Mouse (Mus musculus): ENCODE measurements around the gene Dnm1.
"Not testable (repeated sequence)": the region's sequence is repeated elsewhere in the genome, so short reads cannot be mapped to it uniquely, and the experiment has no call there.

Dnm1 gene

GRCm38 (mm10) chr2:32312318-32312964 lies 40.7 kb downstream of the Dnm1 start:
- DNase-seq (ENCODE audit: low read depth, low spot score): peak; percentile 67

- no peak for DNase-seq (ENCODE audit: low read depth, low spot score)
These were observed 41.5 kb downstream of the Dnm1 start for GRCm38 (mm10) chr2:32311443-32312317.

GRCm38 (mm10) chr2:32310096-32310845 lies 42.9 kb downstream of the Dnm1 start:
- DNase-seq (ENCODE audit: low read depth, low spot score): no peak

- no peak for DNase-seq (ENCODE audit: low read depth, low spot score)
These were observed 44.1 kb downstream of the Dnm1 start for GRCm38 (mm10) chr2:32308870-32309568.

GRCm38 (mm10) chr2:32307941-32308760 lies 45.0 kb downstream of the Dnm1 start:
- DNase-seq (ENCODE audit: low read depth, low spot score): no peak

- DNase-seq (ENCODE audit: low read depth, low spot score): no peak
These were observed 45.8 kb downstream of the Dnm1 start for GRCm38 (mm10) chr2:32307247-32307798.

GRCm38 (mm10) chr2:32306176-32306575 lies 47.0 kb downstream of the Dnm1 start:
- no peak for DNase-seq (ENCODE audit: low read depth, low spot score)

DNA sequence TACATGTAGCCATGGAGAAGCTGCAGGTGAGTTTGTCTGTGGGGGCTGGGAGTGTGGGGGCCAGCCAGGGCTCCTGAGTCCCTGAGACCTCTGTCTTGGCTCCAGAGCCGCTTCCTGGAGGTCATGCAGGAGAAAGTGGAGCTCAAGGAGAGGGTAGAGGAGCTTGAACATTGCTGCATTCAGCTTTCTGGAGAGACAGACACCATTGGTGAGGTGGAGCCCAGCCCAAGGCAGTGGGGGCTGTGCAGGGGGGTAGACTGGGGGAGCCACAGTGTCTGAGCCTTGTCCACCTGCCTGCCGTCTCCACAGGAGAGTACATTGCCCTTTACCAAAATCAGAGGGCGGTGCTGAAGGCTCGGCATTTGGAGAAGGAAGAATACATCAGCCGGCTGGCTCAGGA lies 47.5 kb downstream of the Dnm1 start:
- DNase-seq (ENCODE audit: low read depth, low spot score): no peak

- DNase-seq (ENCODE audit: low read depth, low spot score): no peak
These were observed 48.8 kb downstream of the Dnm1 start for GRCm38 (mm10) chr2:32304145-32304832.

DNA sequence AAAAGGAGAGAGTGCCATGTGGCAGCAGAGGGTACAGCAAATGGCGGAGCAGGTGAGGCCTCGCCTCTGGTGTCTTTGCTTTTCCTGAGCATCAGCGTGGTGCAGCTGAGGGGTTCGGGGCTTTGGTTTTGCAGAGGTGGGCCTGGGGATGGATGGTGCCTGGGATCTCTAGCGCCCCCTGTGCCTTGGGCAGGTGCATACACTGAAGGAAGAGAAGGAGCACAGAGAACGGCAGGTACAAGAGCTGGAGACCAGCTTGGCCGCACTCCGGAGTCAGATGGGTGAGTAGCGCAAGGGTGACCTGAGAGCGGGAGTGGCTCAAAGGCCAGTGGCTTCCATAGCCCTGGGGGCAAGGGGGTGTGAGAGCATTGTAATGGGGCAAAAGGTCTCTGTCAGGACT lies 50.2 kb downstream of the Dnm1 start:
- no peak for DNase-seq (ENCODE audit: low read depth, low spot score)

GRCm38 (mm10) chr2:32299469-32299868 lies 53.7 kb downstream of the Dnm1 start:
- no peak for DNase-seq (ENCODE audit: low read depth, low spot score)

- not testable (repeated sequence) for DNase-seq (ENCODE audit: low read depth, low spot score)
These were observed 57.3 kb downstream of the Dnm1 start for GRCm38 (mm10) chr2:32295842-32296241.

GRCm38 (mm10) chr2:32295285-32295684 lies 57.9 kb downstream of the Dnm1 start:
- DNase-seq (ENCODE audit: low read depth, low spot score): no peak

DNA sequence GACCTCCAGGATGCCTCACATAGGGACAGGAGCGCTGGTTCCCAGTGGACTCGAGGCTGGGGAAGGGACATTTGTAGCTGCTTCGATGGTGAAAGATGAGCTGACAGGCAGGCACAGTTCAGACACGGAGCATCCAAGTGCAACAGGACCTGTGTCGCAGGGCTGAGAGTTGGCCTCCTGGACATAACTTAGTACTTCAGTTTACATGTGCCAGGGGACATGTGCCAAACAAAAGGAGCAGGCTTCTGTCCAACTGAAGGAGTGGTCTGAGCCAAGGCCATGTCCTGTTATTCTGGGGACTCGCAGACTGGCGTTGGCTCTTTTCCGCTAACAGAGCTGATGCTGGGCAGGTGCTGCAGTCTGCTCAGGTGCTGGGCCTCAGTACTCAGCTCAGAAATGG lies 58.8 kb downstream of the Dnm1 start:
- DNase-seq (ENCODE audit: low read depth, low spot score): peak; percentile 89

- DNase-seq (ENCODE audit: low read depth, low spot score): no peak
These were observed 63.6 kb downstream of the Dnm1 start for GRCm38 (mm10) chr2:32289578-32289977.

DNA sequence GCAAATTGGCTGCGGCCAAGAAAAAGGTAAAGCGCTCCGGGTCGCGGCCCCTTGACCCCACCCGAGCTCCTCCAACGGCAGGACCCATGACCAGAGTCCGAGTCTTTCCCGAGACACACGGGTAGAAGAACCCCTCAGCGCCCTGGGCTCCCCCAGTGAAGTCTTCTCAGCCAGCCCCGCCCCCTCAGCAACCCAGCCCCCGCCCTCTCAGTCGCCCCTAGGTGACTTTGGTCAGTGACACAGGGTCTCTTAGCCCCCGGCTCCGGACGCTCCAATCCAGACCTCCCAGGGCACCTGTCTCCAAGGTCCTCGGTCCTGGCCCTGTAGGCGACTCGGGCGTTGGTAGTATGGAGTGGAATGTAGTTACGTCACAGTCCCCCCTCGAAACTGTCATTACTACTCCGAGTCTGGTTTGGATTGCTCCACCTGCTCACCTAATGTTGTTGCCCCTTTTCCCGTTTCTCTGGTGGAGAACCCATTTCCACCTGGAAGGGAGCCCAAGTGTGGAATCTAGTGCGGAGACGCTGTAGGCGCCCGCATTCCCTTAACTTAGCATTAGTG lies 64.7 kb downstream of the Dnm1 start:
- no peak for DNase-seq (ENCODE audit: low read depth, low spot score)

DNA sequence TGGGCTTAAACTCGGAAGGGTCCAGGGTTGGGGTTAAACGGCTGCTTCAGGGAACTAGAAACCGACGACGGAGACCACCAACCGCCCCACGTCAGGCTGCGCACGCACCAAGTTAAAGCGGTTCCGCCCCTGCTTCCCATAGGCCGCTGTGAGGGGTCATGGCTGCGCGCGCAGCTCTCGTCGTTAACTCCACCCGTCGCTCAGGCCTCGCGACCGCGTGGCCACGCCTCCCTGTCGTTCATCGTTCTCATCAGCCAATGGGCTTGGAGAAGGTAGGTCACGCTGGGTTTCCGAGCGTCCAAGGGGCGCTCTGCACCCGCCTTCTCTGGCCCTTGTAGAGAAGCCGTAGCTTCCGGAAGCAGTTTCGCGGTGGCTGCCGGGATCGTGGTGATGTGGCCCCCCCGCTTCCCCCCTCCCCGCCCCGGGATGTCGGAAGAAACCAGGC lies 65.2 kb downstream of the Dnm1 start, which contains the start of gene Swi5:
Gene Swi5 (minus strand): TSS at position 153 of the 445 bp plus-strand sequence.
- peak; percentile 100 for DNase-seq (ENCODE audit: low read depth, low spot score)

- DNase-seq (ENCODE audit: low read depth, low spot score): no peak
These were observed 65.8 kb downstream of the Dnm1 start, which contains the start of gene Golga2 for GRCm38 (mm10) chr2:32287334-32287840. Gene Golga2, plus strand, starts transcription at chr2:32287384.

GRCm38 (mm10) chr2:32283986-32284385 lies 69.2 kb downstream of the Dnm1 start:
- no peak for DNase-seq (ENCODE audit: low read depth, low spot score)

Measured in skeletal muscle tissue, adult 2 months (tissue).